Comparison of ENCODE assay signal across 8 mouse cellular contexts in the genomic region with DNA sequence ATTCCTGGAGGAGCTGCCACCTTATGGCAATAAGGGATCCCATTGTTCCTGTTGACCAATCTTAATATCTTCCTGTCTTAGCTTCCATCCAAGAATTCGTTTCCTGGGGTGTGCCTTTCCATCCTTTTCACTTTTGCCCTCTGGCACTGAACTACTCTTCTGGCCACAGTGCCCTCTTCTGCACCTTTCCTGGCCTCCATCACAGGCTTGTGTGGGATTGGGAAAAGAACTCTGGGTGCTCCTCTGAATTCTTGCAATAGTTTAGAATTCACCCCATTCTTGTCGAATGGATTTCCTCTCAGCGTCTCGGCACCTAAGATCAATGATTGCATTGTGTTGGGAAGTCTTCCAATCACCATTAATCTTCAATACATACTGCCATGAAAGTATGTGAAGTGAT. TPM values are rescaled to one million over a fixed set of nuclear protein-coding genes. Genes with fewer than 3 reads are reported as not detected.
DNase-seq lines count a peak whose midpoint lies in the region; ATAC-seq and TF ChIP-seq lines count a peak whose summit lies in the region.

No protein-coding gene starts in this region.

- H3K27me3 ChIP-seq in heart, embryonic 10.5 days (ENCODE audit: insufficient read depth, poor library complexity, severe bottlenecking): no peaks in the 10 kb centered on the region
- peaks cover 22% of the 10 kb centered on the region for H3K27me3 ChIP-seq in E14TG2a.4 (ENCODE audit: insufficient read depth, low read length)
- no peaks in the 10 kb centered on the region for H3K27me3 ChIP-seq in hindbrain, embryonic 12.5 days

- ATAC-seq in hindbrain, embryonic 12.5 days (ENCODE audit: low FRiP score): no peak

- peak overlapping the region; percentile 61 for H3K4me2 ChIP-seq in hindbrain, embryonic 12.5 days (replicated peaks)

- H3K36me3 ChIP-seq in heart, embryonic 10.5 days: no peaks in the 10 kb centered on the region
- no peaks in the 10 kb centered on the region for H3K36me3 ChIP-seq in E14TG2a.4 (ENCODE audit: insufficient read depth, low read length)
- H3K36me3 ChIP-seq in hindbrain, embryonic 12.5 days: no peaks in the 10 kb centered on the region

- no peak overlapping the region for H3K9ac ChIP-seq in hindbrain, embryonic 12.5 days

- H3K9me3 ChIP-seq in heart, embryonic 10.5 days: no peaks in the 10 kb centered on the region
- no peaks in the 10 kb centered on the region for H3K9me3 ChIP-seq in E14TG2a.4 (ENCODE audit: low read length)
- no peaks in the 10 kb centered on the region for H3K9me3 ChIP-seq in hindbrain, embryonic 12.5 days (replicated peaks)

- no peak for DNase-seq in heart, embryonic 10.5 days (ENCODE audit: low spot score)
- DNase-seq in heart, postnatal 4 days: no peak
- DNase-seq in mesoderm, embryonic 11.5 days (ENCODE audit: low read depth, low spot score): peak; percentile 7
- no peak for DNase-seq in right cerebral cortex, postnatal 10 days (ENCODE audit: low spot score in 2 of 2)
- DNase-seq in right cerebral cortex, postnatal 4 days: no peak
- no peak for DNase-seq in gastrocnemius, adult 8-10 months (ENCODE audit: low spot score in 2 of 2)

- 39% methylated on average over 4 of the region's 4 CpGs for WGBS in heart, embryonic 10.5 days
- 35% methylated on average over 4 of the region's 4 CpGs for WGBS in hindbrain, embryonic 12.5 days

- peak overlapping the region; percentile 87 for H3K4me3 ChIP-seq in heart, embryonic 10.5 days
- peak overlapping the region; percentile 79 for H3K4me3 ChIP-seq in E14TG2a.4 (replicated peaks; ENCODE audit: low read length)
- no peak overlapping the region for H3K4me3 ChIP-seq in hindbrain, embryonic 12.5 days

- H3K27ac ChIP-seq in heart, embryonic 10.5 days: peak overlapping the region; percentile 94; the same call in 1 of the 2 replicates
- peak overlapping the region; percentile 91; the same call in 1 of the 2 replicates for H3K27ac ChIP-seq in hindbrain, embryonic 12.5 days

- H3K4me1 ChIP-seq in heart, embryonic 10.5 days: peaks cover 23% of the 10 kb centered on the region
- H3K4me1 ChIP-seq in E14TG2a.4 (replicated peaks; ENCODE audit: low read depth, low read length): peaks cover 23% of the 10 kb centered on the region
- H3K4me1 ChIP-seq in hindbrain, embryonic 12.5 days: peaks cover 17% of the 10 kb centered on the region

- TF ChIP-seq CTCF in E14TG2a.4 (conservative IDR thresholded peaks at IDR 0.05; ENCODE audit: low read length): no peak

RNA-seq across cellular contexts. Expression of a gene that starts 11.3 kb away (rescaled TPM):
- not detected in 2 replicates for polyA plus RNA-seq in heart, embryonic 10.5 days (2016; fragmentation: Nextera tagmentation; extraction: Ambion mirVana)
- total RNA-seq in heart, postnatal 4 days (2021): not detected
- polyA plus RNA-seq in hindbrain, embryonic 12.5 days (2016; fragmentation: Nextera tagmentation; extraction: Ambion mirVana): 0.25 TPM in 1 of 2 replicates, not detected in the other
- total RNA-seq in gastrocnemius, adult 8-10 months (2022): not detected

RNA-seq across cellular contexts. Expression of a gene that starts 49.1 kb away (rescaled TPM):
- 13.3 and 14.9 TPM in 2 replicates for polyA plus RNA-seq in heart, embryonic 10.5 days (2016; fragmentation: Nextera tagmentation; extraction: Ambion mirVana)
- total RNA-seq in heart, postnatal 4 days (2021): 10 to 100 TPM; 25.0 to 28.4 TPM
- polyA plus RNA-seq in hindbrain, embryonic 12.5 days (2016; fragmentation: Nextera tagmentation; extraction: Ambion mirVana): 31.6 and 43.3 TPM in 2 replicates
- total RNA-seq in gastrocnemius, adult 8-10 months (2022): 10 to 100 TPM; 12.2 to 16.7 (median 15.6) TPM

RNA-seq across cellular contexts. Expression of a gene that starts 49.2 kb away (rescaled TPM):
- polyA plus RNA-seq in heart, embryonic 10.5 days (2016; fragmentation: Nextera tagmentation; extraction: Ambion mirVana): 24.7 and 31.4 TPM in 2 replicates
- 10 to 100 TPM; 11.8 to 12.0 TPM for total RNA-seq in heart, postnatal 4 days (2021)
- polyA plus RNA-seq in hindbrain, embryonic 12.5 days (2016; fragmentation: Nextera tagmentation; extraction: Ambion mirVana): 32.7 and 33.3 TPM in 2 replicates
- 10 to 100 TPM in 3 of 4 experiments, 1 to 10 TPM in 1; 9.7 to 14.3 (median 13.0) TPM for total RNA-seq in gastrocnemius, adult 8-10 months (2022)
